Mouse (Mus musculus): Measurements from ENCODE around the gene Xrn1. TPM values are rescaled to one million over a fixed set of nuclear protein-coding genes. Genes with fewer than 3 reads are reported as not detected.

Xrn1 gene
- polyA plus RNA-seq, 1 experiment, result 23.5 TPM

DNA sequence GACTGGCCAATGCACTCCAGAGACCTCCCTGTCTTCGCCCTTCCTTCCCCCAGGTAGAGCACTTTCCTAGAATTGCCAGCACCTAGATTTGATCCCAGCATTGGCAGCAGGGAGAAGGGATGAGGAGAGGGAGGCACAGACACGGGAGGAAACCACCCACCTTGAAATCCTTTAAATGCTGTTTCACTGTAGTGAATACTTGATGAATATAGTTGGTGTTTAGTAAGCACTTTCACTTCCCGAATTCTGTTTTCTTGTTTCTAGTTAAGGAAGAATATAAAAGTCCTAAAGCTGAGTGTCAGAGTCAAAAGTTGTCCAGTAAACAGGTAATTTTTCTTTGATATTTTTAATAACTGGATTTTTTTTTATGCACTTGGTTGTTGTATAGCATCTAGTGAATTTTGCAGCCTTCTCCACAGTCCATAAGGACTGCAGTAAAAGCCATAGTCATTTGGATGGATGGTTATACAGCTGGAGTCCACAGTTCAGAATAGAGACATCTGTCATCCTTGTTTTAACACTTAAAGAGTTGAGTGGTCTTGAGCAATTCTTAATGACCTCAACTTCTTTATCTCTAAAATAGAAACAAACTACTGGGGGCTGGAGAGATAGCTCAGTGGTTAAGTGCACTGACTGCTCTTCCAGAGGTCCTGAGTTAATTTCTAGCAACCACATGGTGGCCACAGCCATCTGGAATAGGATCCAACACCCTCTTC lies 81.0 kb downstream of the Xrn1 start:
- no peak for TF ChIP-seq POLR2A (IDR thresholded peaks at IDR 0.05; ENCODE audit: borderline replicate concordance, low read depth, low read length)
- Histone ChIP-seq H3K4me1 (ENCODE audit: control insufficient read depth, insufficient read depth, low read length) (peaks cover 23% of the 10 kb centered on the region), H3K27ac (ENCODE audit: insufficient read depth, low read depth, low read length) (peak overlapping the region; percentile 82)

DNA sequence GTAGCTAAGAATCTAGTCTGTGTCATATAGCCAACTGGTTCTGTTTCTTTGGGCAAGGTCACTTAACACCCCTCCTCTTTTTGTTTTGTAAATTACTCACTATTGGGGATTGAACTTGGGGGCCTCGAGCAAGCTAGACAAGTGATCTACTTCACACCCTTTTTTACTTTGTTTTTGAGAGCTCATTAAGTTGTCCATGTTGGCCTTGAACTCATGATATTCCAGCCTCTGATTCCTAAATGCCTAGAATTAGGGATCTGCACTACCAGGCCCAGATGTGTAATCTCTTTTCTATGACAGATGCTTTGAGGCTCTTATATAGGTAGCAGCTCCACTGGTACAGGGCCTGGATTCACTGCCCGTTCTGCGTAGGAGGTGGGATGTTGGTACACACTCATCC lies 89.7 kb downstream of the Xrn1 start:
- Histone ChIP-seq H3K27ac (ENCODE audit: insufficient read depth, low read depth, low read length) (no peak overlapping the region), H3K4me1 (ENCODE audit: control insufficient read depth, insufficient read depth, low read length) (no peaks in the 10 kb centered on the region), H3K4me3 (ENCODE audit: insufficient read depth, low read length) (no peak overlapping the region)
- TF ChIP-seq CTCF (IDR thresholded peaks at IDR 0.05; ENCODE audit: low read depth, low read length) (no peak), POLR2A (IDR thresholded peaks at IDR 0.05; ENCODE audit: borderline replicate concordance, low read depth, low read length) (no peak)

More for the DNA sequence above, 81.0 kb downstream of the Xrn1 start:
- H3K4me3 ChIP-seq (ENCODE audit: insufficient read depth, low read length), result 0 out of 2 replicates have a peak overlapping the region, but pooled peaks have one; percentile 7

DNA sequence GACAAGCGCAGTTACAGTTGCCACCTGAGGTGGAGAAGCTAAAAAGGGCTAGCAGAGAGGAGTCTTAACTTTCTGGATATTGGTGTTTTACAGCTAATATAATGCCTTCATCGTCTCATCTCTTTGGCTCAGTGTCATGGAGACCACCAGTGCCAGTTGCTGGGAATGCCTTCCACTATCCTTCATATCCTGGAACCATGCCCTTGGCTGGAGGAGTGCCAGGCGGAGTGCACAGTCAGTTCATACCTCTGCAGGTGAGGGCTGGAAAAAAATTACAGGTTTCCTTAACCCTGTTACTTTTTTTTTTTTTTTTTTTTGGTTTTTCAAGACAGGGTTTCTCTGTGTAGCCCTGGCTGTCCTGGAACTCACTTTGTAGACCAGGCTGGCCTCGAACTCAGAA lies 96.9 kb downstream of the Xrn1 start:
- no peaks in the 10 kb centered on the region for H3K4me1 ChIP-seq (ENCODE audit: control insufficient read depth, insufficient read depth, low read length)
- TF ChIP-seq POLR2A (IDR thresholded peaks at IDR 0.05; ENCODE audit: borderline replicate concordance, low read depth, low read length), result no peak
- TF ChIP-seq CTCF (IDR thresholded peaks at IDR 0.05; ENCODE audit: low read depth, low read length), result no peak
- no peak overlapping the region for H3K4me3 ChIP-seq (ENCODE audit: insufficient read depth, low read length)
- no peak overlapping the region for H3K27ac ChIP-seq (ENCODE audit: insufficient read depth, low read depth, low read length)

DNA sequence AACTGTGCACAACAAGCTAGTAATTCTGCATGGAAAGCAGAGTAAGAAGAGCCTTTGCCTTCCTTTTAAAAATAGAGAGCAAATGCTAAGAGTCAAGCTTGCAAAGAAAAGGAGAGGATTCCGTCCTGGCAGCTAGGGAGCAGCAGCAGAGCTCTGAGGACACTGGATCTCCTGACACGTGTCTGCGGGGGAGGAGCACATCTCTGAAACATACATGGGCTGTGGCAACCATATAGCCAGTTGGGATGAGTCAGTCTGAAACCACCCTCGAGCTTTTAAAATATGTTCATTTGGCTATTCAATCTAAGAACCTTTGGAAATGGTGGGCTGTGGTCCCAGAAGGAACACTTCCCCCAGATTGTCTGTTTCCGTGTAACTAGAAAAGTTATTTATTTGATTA lies 100.3 kb downstream of the Xrn1 start:
- no peak for TF ChIP-seq CTCF (IDR thresholded peaks at IDR 0.05; ENCODE audit: low read depth, low read length)
- no peak for TF ChIP-seq POLR2A (IDR thresholded peaks at IDR 0.05; ENCODE audit: borderline replicate concordance, low read depth, low read length)
- Histone ChIP-seq H3K4me3 (ENCODE audit: insufficient read depth, low read length) (no peak overlapping the region), H3K27ac (ENCODE audit: insufficient read depth, low read depth, low read length) (no peak overlapping the region), H3K4me1 (ENCODE audit: control insufficient read depth, insufficient read depth, low read length) (no peaks in the 10 kb centered on the region)

DNA sequence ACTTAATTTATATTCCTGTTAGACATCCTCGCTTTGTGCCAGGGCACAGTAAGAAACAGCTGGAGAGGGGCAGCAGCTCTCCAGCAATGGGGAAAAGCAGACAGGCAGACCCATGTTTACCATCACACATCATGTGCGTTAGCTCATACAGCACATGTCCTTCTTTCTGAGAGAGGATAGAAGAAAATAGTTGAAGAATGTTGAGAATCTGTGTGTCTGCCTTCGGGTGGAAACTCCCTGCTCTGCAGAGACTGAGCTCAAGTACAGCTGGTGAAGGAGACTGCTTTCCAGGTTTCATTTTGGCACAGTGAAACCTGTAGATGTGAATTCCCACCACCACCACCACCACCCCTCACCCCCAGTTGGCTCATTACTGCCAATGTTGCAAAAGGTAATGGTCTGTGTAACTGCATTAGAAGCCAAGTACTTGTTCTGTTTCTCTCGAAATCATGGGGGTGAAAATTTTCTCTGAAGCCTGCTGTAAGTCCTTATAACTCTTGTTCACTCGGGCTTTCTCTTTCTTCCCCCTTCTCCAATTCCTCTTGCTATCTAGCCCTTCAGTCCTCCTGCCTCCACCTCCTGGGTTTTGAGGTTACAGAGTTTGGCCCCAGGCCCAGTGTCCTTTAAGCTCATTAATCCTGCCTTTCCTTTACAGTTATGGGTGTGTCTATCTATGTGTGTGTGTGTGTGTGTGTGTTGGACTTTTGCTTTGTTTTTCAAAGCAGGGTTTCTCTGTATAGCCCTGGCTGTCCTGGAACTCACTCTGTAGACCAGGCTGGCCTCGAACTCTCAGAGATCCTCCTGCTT lies 102.1 kb downstream of the Xrn1 start:
- Histone ChIP-seq H3K4me1 (ENCODE audit: control insufficient read depth, insufficient read depth, low read length) (no peaks in the 10 kb centered on the region), H3K27ac (ENCODE audit: insufficient read depth, low read depth, low read length) (no peak overlapping the region), H3K4me3 (ENCODE audit: insufficient read depth, low read length) (no peak overlapping the region)
- no peak for TF ChIP-seq CTCF (IDR thresholded peaks at IDR 0.05; ENCODE audit: low read depth, low read length)
- no peak for TF ChIP-seq POLR2A (IDR thresholded peaks at IDR 0.05; ENCODE audit: borderline replicate concordance, low read depth, low read length)

DNA sequence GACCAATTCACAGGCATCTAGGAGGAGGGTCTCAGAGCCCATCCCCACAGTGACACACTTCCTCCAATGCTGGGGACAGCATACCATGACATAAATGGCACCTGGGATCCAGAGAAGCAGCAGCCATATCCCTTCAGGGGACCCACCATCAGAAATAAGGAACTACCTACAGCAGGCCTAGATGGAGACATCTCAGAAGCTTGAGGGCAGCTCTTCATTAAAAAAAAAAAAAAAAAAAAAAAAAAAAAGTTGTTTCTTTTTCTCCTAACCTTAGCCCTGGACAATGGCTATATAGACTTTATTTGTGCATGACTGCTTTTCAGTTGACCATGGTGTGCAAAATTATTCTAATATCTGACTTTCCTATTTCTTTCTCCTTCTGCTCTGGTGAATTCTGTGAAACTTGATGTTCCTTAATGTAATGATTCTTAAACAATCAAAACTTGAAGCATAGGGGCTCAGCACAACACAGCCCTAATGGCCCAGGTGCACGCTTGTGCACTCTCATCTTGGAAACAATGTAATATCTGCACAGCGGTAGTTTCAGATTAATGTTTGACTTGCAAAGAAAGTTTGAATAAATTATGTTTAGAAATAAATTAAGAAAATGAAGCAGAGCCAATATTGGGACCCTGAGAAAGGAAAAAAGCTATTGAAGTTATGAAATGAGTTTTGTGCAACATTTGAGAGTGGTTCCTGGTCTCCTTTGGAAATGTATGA lies 108.7 kb downstream of the Xrn1 start:
- TF ChIP-seq CTCF (IDR thresholded peaks at IDR 0.05; ENCODE audit: low read depth, low read length) (no peak), POLR2A (IDR thresholded peaks at IDR 0.05; ENCODE audit: borderline replicate concordance, low read depth, low read length) (no peak)
- Histone ChIP-seq H3K27ac (ENCODE audit: insufficient read depth, low read depth, low read length) (no peak overlapping the region), H3K4me3 (ENCODE audit: insufficient read depth, low read length) (no peak overlapping the region), H3K4me1 (ENCODE audit: control insufficient read depth, insufficient read depth, low read length) (peaks cover 4% of the 10 kb centered on the region; the same call in 1 of the 2 replicates)

DNA sequence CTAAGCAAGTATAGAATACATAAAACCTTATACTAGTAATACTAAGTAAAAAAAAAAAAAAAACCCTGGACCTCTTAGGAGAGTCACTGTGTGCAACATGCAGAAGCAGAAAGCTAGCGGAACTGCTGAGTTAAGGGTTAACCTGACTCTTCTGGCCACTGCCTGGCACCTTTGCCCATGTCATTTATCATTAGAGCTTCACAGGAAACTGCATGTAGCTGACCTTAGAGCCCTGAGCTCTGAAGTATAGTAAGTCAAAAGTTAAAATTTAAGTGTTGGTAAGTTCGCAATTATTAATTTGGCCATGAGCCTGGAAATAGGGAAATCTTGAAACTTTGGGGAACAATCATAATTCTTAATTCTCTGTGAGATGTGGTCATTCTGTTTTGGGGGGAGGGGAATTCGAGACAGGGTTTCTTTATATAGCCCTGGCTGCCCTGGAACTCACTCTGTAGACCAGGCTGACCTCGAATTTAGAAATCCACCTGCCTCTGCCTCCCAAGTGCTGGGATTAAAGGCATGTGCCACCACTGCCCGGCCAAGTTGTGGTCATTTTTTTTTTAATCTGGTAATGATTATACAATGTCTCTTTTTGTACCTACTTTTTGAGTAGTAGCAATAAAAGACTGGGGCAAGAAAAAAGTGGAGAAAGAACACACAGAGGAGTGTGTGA lies 109.4 kb downstream of the Xrn1 start:
- H3K4me3 ChIP-seq (ENCODE audit: insufficient read depth, low read length), result no peak overlapping the region
- TF ChIP-seq CTCF (IDR thresholded peaks at IDR 0.05; ENCODE audit: low read depth, low read length) (no peak), POLR2A (IDR thresholded peaks at IDR 0.05; ENCODE audit: borderline replicate concordance, low read depth, low read length) (no peak)
- no peak overlapping the region for H3K27ac ChIP-seq (ENCODE audit: insufficient read depth, low read depth, low read length)
- peaks cover 4% of the 10 kb centered on the region; the same call in 1 of the 2 replicates for H3K4me1 ChIP-seq (ENCODE audit: control insufficient read depth, insufficient read depth, low read length)

DNA sequence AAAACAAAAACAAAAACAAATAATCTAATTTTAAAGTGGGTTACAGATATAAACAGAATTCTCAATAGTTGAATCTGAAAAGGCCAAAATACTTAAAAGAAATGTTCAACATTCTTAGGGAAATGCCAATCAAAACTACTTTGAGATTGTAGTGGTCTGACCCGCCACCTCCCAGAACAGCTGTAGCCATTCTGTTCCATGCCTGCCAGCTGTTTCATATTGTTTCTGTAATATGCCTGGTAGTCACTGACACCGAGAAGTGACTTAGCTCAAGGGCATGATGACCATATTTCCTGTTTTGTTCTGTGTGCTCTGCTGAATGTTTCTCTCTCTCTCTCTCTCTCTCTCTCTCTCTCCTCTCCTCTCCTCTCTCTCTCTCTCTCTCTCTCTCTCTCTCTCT lies 112.9 kb downstream of the Xrn1 start:
- Histone ChIP-seq H3K4me3 (ENCODE audit: insufficient read depth, low read length) (no peak overlapping the region), H3K4me1 (ENCODE audit: control insufficient read depth, insufficient read depth, low read length) (peaks cover 4% of the 10 kb centered on the region; the same call in 1 of the 2 replicates), H3K27ac (ENCODE audit: insufficient read depth, low read depth, low read length) (no peak overlapping the region)
- TF ChIP-seq CTCF (IDR thresholded peaks at IDR 0.05; ENCODE audit: low read depth, low read length) (no peak), POLR2A (IDR thresholded peaks at IDR 0.05; ENCODE audit: borderline replicate concordance, low read depth, low read length) (no peak)

DNA sequence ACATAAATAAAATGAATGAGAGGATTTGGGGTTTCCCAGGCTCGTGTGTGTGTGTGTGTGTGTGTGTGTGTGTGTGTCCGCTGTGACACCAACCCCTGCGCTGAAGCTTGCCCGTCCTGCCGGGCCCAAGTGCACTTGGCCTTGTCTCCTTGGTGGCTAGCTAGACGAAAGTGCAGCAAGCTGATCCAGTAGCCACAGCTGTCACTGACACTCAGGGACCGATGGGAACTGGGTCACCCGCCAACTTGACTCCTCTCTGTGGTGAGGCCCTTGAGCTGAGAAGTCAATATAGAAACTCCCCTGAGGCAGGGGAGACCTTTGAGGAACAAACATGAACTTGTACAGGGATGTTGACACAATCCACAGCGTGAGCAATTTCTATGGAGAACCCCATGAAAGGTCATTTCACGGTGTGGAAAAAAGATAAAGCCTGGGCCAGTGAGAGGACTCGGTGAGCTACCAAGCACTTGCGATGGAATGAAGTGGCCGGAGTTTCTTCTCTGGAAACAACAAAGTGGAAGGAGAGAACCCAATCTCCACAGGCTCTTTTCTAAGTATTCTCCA lies 124.3 kb downstream of the Xrn1 start:
- TF ChIP-seq POLR2A (IDR thresholded peaks at IDR 0.05; ENCODE audit: borderline replicate concordance, low read depth, low read length) (no peak), CTCF (IDR thresholded peaks at IDR 0.05; ENCODE audit: low read depth, low read length) (no peak)

More for the DNA sequence above, 124.3 kb downstream of the Xrn1 start:
- Histone ChIP-seq H3K4me1 (ENCODE audit: control insufficient read depth, insufficient read depth, low read length) (no peaks in the 10 kb centered on the region), H3K27ac (ENCODE audit: insufficient read depth, low read depth, low read length) (no peak overlapping the region), H3K4me3 (ENCODE audit: insufficient read depth, low read length) (no peak overlapping the region)
